Mouse (Mus musculus) right cerebral cortex, postnatal 36 days (tissue): ENCODE data around the gene Fblim1.
"Not testable (repeated sequence)": the region's sequence is repeated elsewhere in the genome, so short reads cannot be mapped to it uniquely, and the experiment has no call there.

Experiments used
- DNase-seq, 2 experiments: peaks; one replicate each; pipeline ENCODE4 v3.0.0; 2022; ENCODE audit warnings: low spot score in 2 of 2, mixed read lengths in 1 of 2

Gene Fblim1

DNA sequence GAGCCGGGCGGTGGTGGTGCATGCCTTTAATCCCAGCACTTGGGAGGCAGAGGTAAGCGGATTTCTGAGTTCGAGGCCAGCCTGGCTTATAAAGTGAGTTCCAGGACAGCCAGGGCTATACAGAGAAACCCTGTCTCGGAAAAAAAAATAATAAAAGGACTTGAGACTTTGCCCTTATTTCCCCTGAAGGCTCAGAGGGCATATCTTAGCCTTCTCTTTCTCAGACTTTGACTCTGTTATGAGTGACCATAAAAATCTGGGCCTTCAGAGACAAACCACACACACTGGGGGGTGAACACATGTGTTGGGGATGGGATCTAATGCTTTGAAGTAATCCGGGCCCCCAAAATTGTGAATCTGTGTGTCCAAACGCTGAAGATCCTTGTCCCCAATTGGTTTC is 38.7 kb downstream of the Fblim1 start:
- DNase-seq, result not testable (repeated sequence)

DNA sequence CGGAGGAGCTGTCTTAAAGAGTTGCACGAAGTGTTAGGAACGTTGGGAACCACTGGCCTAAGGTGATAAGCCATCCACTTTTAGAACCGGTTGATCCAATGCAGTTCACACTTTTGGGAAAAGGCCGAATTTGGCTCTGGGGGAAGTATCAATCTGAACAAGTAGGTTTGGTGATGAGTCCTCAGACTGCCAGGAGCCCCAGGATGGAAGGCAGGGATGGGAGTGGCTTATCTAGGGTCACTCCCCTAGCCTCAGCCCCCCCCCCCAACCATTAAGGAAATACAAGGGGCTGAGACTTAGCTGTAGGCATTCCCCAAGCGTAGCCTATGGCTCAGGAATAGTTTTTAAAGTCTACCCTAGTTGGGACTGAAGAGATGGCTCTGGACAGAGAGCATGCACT is 39.7 kb downstream of the Fblim1 start:
- DNase-seq, result no peak

DNA sequence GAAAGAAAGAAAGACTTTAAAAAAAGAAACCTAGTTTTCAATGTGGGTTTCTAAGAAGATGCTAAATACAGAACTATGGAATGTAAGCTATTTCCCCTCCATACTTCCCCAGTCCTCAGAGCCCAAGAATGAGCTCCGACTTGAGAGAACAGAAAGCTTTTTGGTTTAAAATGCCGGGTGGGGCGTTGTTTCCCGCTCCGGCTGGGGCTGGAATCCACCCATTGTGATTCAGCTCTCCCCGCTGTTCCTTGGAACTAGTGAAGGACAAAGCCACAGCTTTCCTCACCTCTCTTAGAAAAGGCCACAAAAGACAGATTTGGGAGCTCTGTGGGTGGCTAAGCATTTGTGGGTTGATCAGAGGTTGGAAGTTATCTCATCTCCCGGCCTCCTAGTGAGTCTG is 40.6 kb downstream of the Fblim1 start:
- DNase-seq, result no peak

DNA sequence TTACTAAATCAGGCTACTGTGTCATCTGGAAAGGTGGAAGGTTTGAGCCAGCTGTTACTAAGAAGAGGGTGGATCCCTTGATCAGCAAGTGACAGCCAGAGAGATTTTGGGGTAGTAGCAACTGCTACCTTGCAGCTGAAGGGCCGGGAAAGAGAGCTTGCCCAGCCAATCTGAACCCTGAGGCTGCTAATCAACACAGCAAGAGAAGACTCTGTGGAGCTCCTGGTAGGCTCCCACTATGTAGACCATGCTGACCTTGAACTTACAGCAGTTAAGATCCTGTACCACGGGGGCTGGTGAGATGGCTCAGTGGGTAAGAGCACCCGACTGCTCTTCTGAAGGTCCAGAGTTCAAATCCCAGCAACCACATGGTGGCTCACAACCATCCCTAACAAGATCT is 41.2 kb downstream of the Fblim1 start:
- no peak for DNase-seq

DNA sequence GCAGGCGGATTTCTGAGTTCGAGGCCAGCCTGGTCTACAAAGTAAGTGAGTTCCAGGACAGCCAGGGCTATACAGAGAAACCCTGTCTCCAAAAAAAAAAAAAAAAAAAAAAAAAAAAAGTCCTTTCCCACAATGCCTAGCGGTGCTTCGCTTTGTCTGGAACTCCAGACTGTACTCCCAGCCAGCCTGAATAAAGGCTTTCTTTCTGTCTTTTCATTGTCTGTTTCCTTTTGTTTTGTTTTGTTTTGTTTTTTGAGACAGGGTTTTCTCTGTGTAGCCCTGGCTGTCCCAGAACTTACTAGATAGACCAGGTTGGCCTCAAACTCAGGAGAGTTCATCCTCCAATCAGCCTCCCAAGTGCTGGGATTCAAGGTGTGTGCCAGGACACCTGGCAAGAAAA is 41.7 kb downstream of the Fblim1 start:
- DNase-seq, result no peak

DNA sequence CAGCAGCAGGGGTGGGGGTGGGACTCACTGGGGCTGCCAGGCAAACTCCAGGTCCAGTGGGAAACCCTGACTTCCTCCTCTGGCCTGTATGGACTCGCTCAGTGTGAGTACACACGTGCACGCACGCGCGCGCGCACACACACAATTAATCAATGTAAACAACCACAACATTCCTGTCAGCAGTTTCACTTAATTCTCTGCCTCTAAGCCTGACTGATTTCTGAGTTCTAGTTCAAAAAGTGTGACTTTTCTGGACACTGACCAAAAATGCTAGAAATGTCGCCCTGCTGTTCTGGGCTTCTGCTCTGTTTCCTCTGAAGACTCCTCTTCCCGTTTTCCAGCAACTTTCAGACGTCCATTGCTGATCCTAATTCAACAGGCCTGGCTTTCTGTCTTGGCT is 43.6 kb downstream of the Fblim1 start:
- DNase-seq, result no peak

DNA sequence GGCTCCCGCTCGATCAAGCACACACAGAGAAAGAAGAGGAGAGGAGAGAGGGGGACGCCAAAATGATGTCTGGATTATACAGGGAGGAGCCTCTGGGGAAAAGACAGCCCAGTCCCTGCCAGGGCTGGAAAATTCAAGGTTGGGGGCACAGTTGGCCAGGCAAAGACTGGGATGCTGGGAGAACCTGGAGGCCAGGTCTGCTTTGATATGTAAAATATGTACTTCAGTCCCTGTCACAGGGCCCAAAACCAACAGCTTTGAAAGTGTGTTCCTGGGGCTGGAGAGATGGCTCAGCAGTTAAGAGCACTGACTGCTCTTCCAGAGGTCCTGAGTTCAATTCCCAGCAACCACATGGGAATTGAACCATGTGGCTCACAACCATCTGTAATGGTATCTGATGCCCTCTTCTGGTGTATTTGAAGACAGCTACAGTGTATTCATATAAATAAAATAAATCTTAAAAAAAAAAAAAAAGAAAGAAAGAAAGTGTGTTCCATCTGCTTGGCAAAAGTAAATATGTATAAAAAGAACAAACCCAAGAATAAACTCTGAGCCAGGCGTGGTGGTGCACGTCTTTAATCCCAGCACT is 44.5 kb downstream of the Fblim1 start:
- DNase-seq, result not testable (repeated sequence)

DNA sequence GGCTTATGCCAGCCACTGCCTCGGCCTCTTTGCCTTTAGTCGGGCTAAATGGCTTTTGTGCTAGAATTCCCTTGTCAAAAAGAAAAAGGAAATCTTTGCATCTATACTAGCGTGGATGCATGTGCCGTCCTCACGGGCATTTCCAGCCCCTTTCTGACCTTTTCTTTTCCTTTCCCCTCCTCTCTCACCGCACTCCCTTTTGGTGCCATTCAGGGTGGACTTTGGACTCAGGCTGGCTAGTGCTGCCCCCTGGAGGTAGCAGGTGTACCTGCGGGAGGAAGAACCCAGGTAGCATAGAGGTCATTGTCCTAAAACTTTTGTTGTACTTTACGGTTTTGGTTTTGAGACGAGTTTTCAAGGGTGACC is 46.0 kb downstream of the Fblim1 start:
- peak; percentile 32 to 43 for DNase-seq

DNA sequence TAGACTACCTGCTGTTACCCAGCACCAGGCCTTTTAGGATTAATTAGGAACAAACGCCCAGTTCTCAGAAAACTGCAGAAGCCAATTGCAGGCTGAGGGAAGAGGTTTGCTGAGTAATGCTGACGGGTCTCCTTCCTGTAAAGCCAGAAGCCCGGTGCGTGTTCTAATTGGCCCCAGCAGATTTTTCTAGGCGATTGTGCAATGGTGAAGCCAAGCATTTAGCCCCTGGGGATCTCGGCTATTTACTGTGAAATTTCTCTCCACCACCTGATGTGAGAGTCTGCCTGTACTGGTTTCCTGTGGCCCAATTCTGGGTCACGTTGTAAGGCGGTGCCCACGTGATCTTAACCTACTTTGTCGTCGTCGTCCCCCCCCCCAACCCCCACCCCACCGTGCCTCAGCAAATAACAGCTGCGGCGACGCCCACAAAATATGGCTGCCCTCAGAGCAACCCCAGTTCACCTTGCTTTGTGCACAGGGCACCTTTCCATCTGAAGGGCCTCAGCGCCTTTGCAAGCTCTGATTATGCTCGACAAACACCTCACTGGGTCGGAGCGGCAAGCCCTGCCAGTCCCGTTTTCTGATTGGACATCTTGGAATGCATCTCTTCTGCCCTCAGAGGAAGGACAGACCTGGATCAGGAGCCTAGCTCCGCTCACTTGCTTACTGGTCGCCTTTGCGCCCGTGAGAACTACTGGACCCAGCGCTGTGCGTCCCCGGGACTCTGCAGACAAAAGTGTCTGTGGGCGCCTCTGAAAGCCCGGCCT is 46.6 kb downstream of the Fblim1 start:
- DNase-seq, result peak; percentile 43 to 54

DNA sequence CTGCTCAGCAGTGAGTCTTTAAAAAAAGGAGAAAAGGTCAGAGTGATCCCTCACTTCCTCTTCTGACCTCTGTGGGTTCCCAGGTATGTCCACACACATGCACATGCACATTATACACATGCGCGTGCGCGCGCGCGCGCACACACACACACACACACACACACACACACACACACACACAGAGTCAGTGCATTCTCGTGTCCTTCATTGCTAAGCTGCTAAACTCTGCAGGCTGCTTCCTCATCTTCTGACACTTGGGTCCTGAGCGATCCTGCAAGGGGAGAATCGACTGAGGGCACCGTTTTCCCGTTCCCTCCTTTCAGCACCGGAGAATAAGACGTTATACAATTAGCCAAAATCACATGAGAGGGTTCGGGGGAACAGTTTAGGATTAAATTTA is 47.2 kb downstream of the Fblim1 start:
- DNase-seq, result no peak

DNA sequence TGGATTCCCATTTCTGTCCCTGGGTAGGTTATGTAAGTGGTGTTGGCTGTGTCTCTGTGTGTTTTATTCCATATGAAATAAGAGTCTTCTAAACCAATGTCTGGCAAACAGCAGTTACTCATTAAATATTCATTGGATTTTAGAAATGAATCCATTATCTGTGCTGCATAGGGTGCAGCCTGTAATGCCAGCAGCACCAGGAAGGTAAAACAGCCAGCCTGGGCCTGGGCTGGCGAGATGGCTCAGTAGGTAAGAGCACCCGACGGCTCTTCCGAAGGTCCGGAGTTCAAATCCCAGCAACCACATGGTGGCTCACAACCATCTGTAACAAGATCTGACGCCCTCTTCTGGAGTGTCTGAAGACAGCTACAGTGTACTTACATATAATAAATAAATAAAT is 49.7 kb downstream of the Fblim1 start:
- DNase-seq, result not testable (repeated sequence)

DNA sequence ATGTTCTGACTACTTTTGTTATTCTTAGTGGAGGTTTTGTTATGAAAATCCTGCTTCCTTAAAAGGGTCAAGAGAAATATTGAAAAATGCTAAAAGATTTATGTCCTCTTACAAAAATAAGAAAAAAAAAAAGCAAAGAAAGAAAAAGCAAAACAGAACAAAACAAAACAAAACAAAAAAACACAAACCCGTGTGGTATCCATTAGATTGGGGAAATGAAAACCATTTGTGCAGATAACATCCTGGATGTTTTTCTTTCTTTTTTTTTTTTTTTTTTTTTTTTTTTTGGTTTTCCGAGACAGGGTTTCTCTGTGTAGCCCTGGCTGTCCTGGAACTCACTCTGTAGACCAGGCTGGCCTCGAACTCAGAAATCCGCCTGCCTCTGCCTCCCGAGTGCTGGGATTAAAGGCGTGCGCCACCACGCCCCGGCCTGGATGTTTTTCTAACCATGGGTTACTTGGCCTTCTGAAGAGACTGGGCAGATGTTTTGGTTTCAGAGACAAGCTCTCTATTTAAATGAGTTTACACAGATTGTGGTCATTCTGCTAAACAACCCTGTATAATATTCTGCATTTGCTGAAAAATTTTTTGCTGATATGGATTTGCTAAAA is 51.5 kb downstream of the Fblim1 start:
- not testable (repeated sequence) for DNase-seq

DNA sequence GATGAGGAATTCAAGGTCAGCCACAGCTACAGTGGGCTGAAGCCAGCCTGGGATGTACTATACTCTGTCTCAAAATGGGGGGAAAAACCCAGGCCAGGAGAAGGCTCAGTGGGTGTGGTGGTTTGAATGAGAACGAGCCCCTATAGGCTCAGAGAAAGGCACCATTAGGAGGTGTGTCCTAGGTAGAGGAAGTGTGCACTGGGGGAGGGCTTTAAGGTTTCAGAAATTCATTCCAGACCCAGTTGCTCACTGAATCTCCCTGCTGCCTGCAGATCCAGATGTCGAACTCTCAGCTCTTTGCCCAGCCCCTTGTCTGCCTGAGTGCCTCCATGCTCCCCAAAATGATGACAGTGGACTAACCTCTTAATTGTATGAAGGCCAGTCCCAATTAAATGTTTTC is 53.4 kb downstream of the Fblim1 start:
- DNase-seq, result no peak

DNA sequence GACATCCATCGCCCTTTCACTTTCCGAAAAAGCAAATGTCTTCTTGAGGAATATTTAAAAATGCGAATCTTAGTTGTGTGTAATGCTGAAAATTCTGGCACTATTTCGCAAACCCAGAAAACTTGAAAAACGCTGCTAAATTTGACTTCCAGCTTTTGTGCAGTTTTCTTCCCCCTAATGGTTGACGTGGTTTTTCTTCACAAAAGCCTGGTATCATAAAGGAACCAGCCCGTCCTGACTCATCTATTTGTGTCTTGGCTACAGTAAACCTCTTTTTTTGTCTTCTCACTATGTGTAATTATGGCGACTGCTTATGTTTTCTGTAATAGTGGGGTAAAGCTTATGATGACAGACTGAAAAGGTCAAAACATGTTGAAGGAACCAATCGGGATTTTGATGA is 58.6 kb downstream of the Fblim1 start:
- no peak for DNase-seq

DNA sequence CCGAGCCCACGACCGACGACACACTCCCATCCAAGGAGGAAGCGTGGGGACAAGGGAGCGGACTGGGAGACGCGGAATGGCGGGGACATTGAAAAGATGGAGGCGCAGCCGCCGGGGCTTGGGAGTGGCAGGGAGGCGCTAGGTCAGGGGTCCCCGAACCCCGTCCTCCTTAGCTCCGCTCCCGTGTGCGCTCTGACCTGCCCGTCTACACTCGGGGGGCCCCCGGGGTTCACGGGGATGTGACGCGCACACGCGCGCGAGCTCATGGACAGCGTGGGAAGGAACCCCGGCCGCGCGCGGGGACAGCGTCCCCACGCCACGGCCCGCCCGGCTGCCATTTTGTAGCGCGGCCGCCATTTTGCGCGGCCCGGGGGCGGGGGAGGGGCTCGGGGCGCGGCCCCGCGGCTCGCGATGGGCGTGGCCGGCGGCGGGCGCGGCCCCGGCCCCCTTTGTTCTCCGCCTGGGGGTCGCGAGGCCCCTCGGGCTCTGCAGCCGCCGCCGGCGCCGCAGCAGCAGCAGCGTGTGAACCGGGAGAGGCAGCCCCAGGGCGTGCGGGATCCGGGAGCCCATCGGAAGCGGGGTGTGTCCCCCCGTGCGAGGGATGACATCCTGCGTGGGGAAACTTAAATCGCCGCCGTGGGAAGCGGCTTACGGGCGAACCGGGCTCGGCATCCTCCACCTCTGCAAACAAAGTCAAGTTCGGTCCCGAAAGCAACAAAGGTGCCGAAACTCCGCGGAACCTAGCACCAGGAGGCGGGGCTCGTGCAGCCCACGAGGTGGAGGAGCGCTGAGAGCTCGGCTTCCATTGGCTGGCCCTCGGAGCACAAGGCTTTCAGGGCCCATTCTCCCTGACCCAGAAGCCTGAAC is 59.3 kb downstream of the Fblim1 start:
- DNase-seq, result peak; percentile 80 to 82

DNA sequence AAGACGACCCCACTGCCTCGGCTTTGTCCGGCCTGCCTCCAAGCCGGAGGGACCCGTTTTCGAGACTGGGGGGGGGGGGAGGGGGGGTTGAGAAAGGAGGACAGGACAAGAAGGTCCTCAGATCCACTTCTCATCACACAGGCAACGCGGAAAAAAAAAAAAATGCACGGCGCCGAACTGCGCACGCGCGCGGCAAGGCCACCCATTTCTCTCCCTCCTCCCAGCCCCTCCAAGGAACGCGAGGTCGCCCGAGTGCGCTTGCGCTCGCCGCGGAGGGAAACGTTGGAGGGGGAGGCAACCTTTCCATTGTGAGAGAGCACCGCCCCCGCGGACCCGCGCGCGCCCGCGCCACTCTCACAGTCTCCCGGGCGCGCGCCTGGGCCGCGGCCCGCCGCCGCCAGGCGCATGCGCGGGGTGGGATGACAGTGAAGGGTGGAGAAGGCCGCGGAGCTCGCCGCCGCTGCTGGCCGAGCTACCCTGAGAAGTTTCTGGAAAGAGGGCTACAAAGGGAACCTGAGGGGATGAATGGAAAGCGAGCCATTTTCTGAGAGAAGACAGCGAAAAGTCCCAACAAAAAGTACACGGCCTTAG is 60.1 kb downstream of the Fblim1 start:
- DNase-seq, result peak; percentile 98 to 99

DNA sequence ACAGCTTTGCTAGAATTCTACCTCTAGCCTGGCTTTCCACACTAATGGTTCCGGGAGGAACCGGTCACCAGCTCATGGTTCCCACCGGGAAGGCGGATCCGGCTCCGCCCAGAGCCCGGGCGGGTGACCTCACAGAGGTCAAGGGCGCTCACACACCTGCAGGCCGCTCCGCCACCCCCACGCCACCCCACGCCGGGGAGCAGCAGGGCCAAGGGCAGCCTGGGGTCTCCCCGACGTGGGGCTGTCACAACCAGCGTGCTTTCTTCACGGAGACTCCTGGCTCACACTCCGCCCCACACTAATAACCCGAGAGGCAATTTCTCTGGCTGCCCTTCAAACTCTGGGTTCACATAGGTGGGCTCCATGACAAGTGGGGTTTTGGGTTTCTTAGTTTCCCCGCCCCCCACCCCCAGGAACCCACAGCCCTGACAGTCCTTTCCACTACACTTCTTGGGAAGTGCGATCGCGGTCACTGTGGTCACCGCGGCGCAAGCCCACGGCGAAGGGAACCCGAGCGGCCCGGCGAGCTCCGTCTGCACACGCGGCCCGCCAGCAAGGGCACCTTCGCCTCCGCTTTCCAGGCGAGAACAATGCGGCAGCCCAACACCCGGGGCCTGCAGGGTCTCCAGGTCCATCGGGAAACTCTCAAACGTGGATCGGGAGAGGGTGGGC is 60.7 kb downstream of the Fblim1 start:
- DNase-seq, result peak; percentile 30 to 38

DNA sequence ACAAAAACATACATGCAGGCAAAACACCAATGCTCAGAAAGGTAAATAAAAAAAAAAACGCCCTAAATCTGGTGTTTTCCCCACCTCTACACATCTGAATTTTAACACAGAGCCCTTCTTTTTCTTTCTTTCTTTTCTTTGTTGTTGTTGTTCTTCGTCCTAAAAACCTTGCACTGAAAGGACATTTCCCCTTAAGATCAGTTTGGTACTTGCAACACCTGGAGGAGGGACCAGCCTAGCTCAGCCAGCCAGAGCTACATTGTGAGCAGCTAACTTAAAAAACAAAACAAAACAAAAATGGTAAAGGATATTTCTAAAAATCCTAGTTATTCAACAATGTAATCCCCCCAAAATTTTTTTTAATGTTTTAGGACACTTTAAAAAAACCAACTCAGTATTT is 61.4 kb downstream of the Fblim1 start:
- no peak for DNase-seq

DNA sequence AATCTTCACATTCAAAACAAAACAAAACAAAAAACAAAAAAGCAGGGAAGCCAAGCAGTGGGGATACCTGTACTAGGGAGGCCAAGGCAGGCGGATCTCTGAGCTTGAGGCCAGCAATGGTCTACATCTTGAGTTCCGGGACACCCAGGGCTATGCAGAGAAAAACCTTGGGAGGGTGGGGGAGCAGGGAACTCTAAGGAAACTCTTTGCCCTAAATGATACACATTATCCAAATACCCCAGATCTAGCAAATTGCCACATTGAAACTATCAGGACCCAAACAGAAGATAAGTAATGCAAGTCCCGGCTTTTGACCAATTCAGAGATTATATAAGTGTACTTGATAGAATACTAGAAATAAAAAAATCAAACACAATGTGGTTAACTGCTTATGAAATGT is 62.3 kb downstream of the Fblim1 start:
- no peak for DNase-seq

DNA sequence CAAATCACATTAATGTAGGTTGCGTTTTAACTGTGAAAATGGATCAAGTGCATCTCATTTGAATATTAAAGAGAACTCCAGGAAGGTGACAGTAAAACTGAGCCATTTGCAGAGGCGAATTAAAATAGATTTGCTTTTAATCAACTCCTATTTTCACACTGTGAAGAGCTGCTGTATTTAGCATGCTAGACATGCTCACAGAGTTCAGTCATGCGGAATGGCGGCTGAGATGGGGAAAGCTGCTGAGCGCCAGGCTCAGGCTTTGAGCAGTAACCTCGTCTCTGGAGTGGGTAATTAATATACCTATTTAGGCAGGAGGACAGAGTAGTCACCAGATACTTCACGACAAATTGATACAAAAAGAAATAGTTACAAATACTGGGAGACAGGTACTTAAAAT is 64.0 kb downstream of the Fblim1 start:
- no peak for DNase-seq

DNA sequence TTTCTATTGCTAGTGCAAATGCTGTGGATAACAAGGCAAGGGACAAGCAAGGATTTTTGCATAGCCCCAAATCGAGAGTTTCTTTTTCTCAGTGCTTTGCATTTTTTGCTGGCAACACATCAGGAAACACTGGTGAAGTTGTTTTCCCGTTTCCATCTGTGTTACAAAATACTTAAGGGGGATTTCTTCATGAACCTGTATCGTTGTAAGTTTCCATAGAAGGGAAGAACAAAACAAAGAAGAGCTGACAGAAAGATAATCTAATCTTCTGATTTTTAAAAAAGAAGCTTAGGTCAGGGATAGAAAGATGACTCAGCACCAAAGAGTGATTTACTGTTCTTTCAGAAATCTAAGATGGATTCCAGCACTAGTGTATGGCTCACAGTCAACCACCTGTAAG is 65.1 kb downstream of the Fblim1 start:
- no peak for DNase-seq
